Mouse (Mus musculus) neural tube, embryonic 10.5 days (tissue): ENCODE results near the gene Jarid2.

Source experiments
- DNase-seq: peaks from one replicate; pipeline ENCODE4 v3.0.0-alpha.2; 2017; ENCODE audit warnings: low spot score; ENCODE audit errors: extremely low spot score

The Jarid2 gene

GRCm38 (mm10) chr13:44728145-44728880 is 961 bp upstream of the Jarid2 start:
- DNase-seq: no peak

DNA sequence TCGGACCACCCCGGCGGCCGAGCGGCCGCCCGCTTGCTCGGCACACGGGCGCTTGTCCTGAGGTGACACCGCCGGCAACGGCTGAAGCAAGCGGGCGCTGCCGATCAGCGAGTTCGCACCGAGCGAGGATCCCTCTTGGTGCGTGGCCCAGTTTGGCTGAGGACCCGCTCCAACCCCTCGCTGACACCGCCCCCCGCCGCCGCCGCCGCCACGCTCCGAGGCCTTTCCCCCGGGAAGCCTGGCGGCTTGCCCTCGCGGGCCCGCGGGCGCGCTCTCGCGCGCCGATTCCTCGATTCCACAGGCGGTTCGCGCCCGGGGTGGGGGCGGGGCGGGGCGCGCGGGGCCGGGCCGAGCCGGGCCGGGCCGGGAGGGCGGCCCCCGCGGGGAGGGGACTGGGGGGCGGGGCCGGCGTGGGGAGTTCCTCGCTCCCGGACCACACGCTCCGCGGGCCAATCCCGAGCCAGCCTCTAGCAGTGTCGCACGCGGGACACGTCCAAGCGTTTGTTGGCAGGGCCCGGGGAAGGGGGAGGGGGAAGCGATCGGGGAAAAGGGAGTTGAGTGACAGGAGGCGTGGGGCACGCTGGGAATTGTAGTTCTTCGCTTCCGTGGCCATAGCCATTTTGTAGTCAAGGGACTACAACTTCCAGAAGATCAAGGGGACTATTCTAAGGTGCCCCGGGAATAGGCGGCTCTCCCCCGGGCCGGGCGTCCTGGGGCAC is 1.0 kb downstream of the Jarid2 start:
- peak; percentile 99 for DNase-seq

DNA sequence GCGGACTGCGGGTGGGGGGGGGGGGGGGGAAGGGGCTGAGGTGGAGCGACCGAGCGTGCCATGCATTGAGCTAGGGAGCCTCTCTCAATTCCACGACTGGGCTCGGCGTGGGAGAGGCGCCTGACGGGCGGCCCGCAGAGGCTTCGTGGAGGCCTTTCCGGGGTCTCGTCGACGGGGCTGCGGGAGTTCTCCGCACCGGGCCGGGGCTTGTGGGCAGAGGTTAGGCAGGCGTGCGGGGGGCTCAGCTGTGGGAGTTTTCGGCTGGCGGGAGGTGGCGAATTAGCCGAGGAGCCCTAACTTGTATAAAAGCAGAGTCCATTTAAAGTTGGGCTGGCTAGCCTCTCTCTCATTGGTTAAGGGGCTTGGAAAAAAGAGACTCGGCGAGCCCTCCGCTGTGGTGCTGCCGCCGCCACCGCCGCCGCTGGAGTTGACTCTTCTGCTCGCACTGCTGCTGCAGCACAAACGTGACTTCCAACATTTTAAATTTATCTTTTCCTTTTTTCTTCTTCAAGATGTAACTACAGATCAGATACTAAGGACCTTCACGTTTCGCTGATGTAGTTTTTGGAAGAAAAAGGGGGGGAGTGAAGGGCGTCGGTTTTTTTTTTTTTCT is 1.8 kb downstream of the Jarid2 start:
- DNase-seq: peak; percentile 96

DNA sequence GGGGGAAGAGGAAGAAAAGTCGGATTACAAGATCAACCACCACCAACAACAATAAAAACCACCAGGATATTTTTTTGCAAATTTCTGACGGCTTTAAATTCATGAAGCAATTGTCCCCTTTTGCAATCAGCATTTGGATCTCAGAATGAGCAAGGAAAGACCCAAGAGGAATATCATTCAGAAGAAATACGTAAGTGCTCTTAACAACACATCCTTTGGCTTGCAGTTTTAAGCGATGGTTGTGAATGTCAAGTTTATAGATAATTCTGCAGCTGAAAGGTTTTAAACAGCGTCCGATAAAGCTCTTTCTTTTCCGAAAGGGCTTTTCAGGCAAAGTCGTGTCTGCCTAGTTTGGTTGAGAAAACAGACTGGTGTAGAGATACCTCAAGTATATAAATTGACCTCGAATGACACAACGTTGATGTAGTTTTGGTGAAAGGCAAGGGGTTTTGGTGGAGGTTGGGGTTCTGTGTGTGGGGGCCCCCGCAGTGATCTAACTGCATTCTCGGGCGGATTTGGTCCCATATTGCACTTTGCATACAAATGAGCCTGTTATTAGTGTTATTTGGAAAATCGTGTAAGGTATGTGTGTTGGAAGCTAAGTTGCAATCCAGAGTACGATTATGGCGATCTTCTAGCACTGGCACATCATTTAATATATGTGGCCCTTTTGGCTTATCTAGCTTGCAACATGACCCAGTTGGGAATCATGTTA is 2.6 kb downstream of the Jarid2 start:
- peak; percentile 33 for DNase-seq

DNA sequence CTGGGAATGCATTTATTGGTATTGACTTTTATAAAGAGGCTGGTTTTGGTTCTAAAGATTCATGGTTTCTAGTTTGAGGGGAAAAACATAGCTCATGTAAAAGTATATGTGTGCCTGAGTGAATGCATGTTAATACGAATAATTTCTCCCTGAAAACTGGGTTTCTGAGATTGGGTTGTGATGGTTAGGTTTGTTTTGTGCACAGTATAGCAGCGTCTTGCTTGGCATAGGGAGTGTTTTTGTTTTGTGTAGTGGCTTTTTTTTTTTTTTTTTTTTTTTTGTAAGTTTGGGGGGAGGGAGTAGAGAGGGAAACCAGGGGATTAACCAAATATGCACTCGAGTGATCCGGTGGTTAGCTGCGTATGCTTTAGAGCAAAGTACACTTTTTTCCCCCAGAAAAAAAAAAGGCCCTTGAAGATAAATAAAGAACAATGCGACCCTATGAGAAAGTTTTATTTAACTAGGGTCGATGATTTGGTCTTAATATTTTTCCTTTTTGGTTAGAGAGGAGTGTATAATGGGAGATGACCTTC is 3.2 kb downstream of the Jarid2 start:
- no peak for DNase-seq

DNA sequence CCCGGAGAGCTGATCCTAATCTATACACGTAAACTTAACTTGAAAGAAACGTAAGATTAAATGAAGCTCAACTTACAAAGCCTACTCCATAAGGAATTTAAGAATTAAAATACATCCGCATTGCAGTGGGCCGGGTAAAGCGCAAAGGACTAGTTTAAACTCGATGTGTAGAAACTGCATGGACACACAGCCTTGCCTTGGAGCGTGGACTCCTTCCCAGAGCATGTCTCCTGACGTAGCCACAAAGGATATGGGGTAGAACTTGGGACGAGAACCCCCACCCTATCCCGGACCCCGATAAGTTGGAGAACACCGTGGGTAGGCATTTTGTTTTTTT is 3.7 kb downstream of the Jarid2 start:
- DNase-seq: no peak

DNA sequence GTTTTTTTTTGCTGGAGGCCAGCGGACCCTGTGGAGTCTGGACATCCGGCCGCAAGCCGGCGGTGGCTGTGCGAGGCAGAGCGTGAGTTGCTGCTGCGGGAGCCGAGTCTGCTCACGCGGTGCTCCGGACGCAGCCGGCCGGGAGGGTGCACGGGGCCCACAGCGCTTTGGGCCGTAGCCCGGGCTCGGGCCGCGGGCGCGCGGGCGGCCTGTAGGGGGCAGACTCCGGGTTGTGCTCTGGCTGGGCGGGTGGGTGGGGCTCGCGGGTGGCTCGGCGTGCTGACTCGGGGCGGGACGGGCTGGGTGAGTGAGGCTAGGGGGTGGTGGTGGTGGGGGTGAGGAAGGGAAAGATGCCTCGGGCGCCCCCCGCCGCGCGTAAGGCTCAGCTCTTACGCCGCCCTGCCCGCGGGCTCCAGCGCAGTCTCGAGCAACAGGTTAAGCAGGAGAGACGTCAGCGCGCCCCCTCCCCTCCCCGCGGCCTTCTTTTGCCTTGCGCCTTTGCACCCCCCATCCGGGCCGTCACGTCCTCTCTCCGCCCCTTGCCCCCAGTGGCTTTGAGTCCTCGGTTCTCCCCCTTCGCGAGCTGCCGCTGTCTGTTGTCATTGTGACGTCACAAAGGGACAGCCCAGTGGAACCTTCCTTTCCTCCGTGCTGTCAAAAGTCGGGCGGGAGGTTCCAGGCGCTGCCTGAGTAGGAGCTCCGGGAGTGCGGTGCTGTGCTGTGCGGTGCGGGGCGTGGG is 4.3 kb downstream of the Jarid2 start:
- DNase-seq: peak; percentile 89

GRCm38 (mm10) chr13:44734441-44734840 is 5.2 kb downstream of the Jarid2 start:
- no peak for DNase-seq

- no peak for DNase-seq
Measured at GRCm38 (mm10) chr13:44735088-44735690, 5.9 kb downstream of the Jarid2 start.

DNA sequence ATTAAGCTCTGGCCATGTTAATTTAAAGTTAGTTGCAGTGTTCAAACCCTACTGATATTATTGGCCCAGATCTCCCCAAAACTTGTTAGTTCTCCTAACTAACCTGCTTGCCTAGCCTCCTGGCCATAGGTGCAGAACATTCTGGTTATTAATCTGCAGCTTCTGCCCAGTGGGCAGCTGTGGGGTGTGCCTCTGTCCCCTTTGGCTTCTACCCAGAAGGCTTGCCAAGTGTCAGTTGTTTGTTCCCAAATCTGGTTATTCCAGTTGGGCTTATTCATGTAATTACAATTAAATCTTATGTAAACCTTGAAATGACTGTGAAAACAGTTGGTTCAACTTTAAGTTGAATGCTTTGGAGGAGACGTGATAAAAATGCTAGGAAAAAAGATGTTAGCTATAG is 8.0 kb downstream of the Jarid2 start:
- no peak for DNase-seq

DNA sequence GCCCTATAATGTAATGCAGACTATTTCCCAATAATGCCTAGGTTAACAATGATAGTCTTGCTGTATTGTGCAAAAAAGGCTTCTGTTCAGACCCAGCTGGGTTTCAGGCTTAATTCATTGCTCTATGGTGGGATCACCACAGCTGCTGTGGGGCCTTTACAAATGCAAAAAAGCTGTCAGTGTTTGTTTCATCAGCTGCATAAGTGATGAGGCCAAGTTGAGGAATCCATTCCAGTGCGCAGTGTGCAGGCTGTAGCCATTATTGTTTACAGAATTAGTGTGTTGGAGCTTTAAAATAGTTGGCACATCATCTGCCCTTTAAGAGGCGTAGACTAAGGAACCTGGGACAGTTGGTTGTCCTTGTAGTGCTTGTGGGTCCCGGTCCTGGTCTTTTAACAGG is 22.5 kb downstream of the Jarid2 start:
- DNase-seq: peak; percentile 54

DNA sequence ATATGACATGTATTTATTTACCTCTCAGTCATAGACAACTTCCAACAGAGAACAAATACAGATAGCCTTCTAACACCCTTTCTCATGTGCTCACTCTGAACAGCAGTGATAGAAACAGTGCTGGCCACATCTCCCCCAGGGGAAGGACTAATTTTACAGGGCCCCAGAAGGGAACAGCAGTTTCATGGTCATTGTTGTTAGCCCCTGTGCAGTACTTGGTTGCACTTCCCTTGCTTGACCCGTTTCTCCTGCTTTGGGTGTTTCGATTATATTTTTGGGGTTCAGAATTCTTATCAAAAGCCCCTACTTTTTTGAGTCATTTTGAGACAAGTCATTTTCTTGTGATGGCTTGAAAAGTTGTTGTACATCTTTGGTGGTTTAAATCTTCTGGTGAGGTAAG is 23.9 kb downstream of the Jarid2 start:
- no peak for DNase-seq

- DNase-seq: no peak
Measured at GRCm38 (mm10) chr13:44755434-44755833, 26.2 kb downstream of the Jarid2 start.

DNA sequence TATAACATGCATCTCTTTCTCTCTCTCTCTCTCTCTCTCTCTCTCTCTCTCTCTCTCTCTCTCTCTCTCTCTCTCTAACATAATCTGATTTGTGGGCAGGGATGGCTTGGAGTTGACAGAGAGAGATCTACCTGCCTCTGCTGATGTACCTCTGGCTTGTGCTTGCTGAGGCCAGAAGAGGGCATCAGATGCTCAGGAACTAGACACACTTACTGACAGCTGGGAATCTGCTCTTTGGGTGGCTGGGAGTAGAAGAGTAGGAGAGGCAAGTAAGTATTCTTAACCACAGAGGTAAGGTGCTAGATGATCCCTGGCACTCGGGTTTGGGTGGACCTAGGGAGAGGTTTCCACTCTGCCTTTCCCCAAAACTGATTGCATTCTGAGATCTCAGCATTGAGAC is 29.5 kb downstream of the Jarid2 start:
- no peak for DNase-seq

DNA sequence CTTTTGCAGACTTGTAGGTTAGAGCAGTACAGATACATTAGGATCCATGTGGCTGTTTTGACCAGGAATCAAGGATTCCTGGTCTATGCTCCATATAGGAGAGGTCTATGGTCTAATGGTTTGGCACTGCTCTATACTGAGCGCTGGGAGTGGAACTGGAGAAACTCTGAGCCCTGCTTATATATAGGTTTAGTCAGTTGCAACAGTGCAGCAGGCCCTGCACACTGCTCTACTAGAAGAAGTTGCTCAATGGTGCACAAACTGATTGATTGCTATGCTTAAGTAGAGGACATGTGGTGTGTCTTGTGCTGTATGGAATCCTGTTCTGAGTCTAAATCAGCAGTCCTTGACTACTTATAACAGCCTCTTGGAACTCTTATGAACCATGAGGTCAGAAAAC is 31.5 kb downstream of the Jarid2 start:
- no peak for DNase-seq

DNA sequence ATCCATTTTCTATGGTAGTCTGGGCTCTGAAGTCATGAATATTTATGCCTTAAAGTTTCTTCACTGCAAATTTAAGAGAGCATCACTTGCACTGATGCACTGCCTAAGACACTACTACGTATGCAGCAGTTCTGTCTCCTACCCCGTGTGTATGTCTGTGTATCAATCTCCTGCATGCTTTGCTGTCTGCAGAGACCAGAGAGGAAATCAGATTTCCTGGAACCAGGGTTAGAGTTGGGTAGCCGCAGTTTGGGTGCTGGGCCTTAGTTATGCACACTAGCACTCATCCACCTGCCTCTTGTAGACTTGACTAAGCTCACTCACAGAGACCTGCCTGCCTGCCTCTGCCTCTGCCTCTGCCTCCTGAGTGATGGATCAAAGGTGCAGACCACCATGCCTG is 33.8 kb downstream of the Jarid2 start:
- DNase-seq: no peak

GRCm38 (mm10) chr13:44767751-44768150 is 38.5 kb downstream of the Jarid2 start:
- no peak for DNase-seq

- DNase-seq: no peak
Measured at GRCm38 (mm10) chr13:44770808-44771605, 41.7 kb downstream of the Jarid2 start.

DNA sequence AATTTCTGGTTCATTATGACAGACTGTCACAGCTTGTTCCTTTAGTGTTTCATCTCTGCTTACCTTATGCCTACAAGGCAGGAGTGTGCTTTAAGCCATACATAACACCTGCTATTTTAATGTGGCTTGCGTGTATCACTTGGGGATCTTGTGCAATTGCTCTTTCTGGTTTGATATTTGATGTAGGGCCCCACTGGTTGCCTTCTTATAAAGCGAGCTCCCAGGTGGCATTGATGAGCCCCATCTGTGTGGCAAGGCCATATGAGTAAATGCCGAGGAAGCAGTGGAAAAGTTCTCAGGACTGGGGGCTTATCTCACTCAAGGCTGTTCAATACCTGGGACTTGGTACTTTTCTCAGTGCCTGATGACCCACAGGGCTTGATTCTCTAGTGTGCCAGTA is 43.5 kb downstream of the Jarid2 start:
- DNase-seq: no peak

DNA sequence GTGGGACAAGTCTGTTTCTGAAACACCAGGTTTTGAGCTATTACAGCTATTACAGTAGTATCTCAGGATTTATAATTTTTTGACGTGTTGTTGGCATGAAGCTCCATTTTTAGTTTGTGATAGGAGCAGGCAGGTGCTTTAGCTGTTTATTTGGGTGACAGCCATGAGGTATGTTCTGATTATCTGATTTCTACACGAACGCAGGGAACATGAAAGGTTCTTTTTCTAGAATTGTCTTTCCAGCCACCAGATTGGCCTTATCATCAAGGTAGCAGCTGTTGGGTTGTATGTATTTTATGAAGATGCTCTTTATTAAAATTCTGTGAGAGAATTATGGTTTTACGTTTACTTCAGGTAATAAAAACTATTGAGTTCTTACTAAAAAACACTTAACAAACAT is 45.1 kb downstream of the Jarid2 start:
- no peak for DNase-seq
